Mouse (Mus musculus): ENCODE results near the gene Mogs.

Gene Mogs

GRCm38 (mm10) chr6:83115011-83115671 lies at the start of gene Mogs:
Mogs (plus strand) TSS chr6:83115496.
- peak; percentile 90 for DNase-seq (ENCODE audit: low spot score)

- DNase-seq (ENCODE audit: low spot score) = no peak
Observed at GRCm38 (mm10) chr6:83065995-83066394, 49.3 kb upstream of the Mogs start.

- no peak for DNase-seq (ENCODE audit: low spot score)
Observed at GRCm38 (mm10) chr6:83066441-83066840, 48.9 kb upstream of the Mogs start.

- DNase-seq (ENCODE audit: low spot score) = no peak
Observed at GRCm38 (mm10) chr6:83068221-83068620, 47.1 kb upstream of the Mogs start.

GRCm38 (mm10) chr6:83068706-83069487 lies 46.4 kb upstream of the Mogs start:
- DNase-seq (ENCODE audit: low spot score) = no peak

GRCm38 (mm10) chr6:83069488-83070246 lies 45.6 kb upstream of the Mogs start:
- no peak for DNase-seq (ENCODE audit: low spot score)

GRCm38 (mm10) chr6:83070247-83070310 lies 45.2 kb upstream of the Mogs start, which contains the start of gene Tlx2:
Tlx2 (minus strand) TSS chr6:83070293.
- DNase-seq (ENCODE audit: low spot score) = no peak

- DNase-seq (ENCODE audit: low spot score) = peak; percentile 60
Observed at GRCm38 (mm10) chr6:83070311-83071219, 44.7 kb upstream of the Mogs start.

GRCm38 (mm10) chr6:83071220-83071619 lies 44.1 kb upstream of the Mogs start:
- no peak for DNase-seq (ENCODE audit: low spot score)

- no peak for DNase-seq (ENCODE audit: low spot score)
Observed at GRCm38 (mm10) chr6:83074979-83075378, 40.3 kb upstream of the Mogs start.

GRCm38 (mm10) chr6:83077630-83078323 lies 37.5 kb upstream of the Mogs start, which contains the start of gene Pcgf1:
Pcgf1 (plus strand) TSS chr6:83077869.
- no peak for DNase-seq (ENCODE audit: low spot score)

- peak; percentile 100 for DNase-seq (ENCODE audit: low spot score)
Observed at GRCm38 (mm10) chr6:83078324-83078858, 36.9 kb upstream of the Mogs start.

- DNase-seq (ENCODE audit: low spot score) = no peak
Observed at GRCm38 (mm10) chr6:83080210-83080609, 35.1 kb upstream of the Mogs start.

GRCm38 (mm10) chr6:83083497-83083896 lies 31.8 kb upstream of the Mogs start:
- no peak for DNase-seq (ENCODE audit: low spot score)

GRCm38 (mm10) chr6:83084477-83084876 lies 30.8 kb upstream of the Mogs start:
- DNase-seq (ENCODE audit: low spot score) = no peak

- DNase-seq (ENCODE audit: low spot score) = no peak
Observed at GRCm38 (mm10) chr6:83086121-83087035, 28.9 kb upstream of the Mogs start, which contains the start of gene Lbx2. Lbx2 (plus strand) TSS chr6:83086367.

- DNase-seq (ENCODE audit: low spot score) = no peak
Observed at GRCm38 (mm10) chr6:83087205-83087925, 27.9 kb upstream of the Mogs start.

- DNase-seq (ENCODE audit: low spot score) = no peak
Observed at GRCm38 (mm10) chr6:83087926-83088260, 27.4 kb upstream of the Mogs start.

- DNase-seq (ENCODE audit: low spot score) = no peak
Observed at GRCm38 (mm10) chr6:83092416-83093127, 22.7 kb upstream of the Mogs start.
